Mouse (Mus musculus): ENCODE measurements around the gene Lrp6. TPM values are rescaled to one million over a fixed set of nuclear protein-coding genes. Genes with fewer than 3 reads are reported as not detected.

Gene Lrp6
- total and polyA plus RNA-seq, 3 experiments = 18.5 to 75.2 (median 74.3) TPM

- DNase-seq (ENCODE audit: low spot score) (peak; percentile 14), ATAC-seq (ENCODE audit: extremely low read depth, insufficient number of reproducible peaks, low FRiP score, poor library complexity, severe bottlenecking) (no peak)
- TF ChIP-seq GATA2 (IDR thresholded peaks at IDR 0.05; ENCODE audit: borderline replicate concordance, low read depth, low read length) = no peak
- TF ChIP-seq GATA1 (IDR thresholded peaks at IDR 0.05; ENCODE audit: borderline replicate concordance, low read length) = no peak
- no peak for TF ChIP-seq CTCF (IDR thresholded peaks at IDR 0.05; ENCODE audit: low read depth, low read length)
- no peak for TF ChIP-seq TAL1 (conservative IDR thresholded peaks at IDR 0.05; ENCODE audit: low read depth, low read length)
- no peak for TF ChIP-seq POLR2AphosphoS5 (IDR thresholded peaks at IDR 0.05; ENCODE audit: insufficient replicate concordance, low read depth, low read length)
- H3K9me3 ChIP-seq (replicated peaks) = no peaks in the 10 kb centered on the region
- peaks cover 11% of the 10 kb centered on the region for H3K4me1 ChIP-seq (ENCODE audit: insufficient read depth, low read depth, low read length)
- no peak overlapping the region for H3K4me3 ChIP-seq (ENCODE audit: low read depth, low read length)
- H3K27me3 ChIP-seq (ENCODE audit: insufficient read depth, low read length) = no peaks in the 10 kb centered on the region
- peaks cover 77% of the 10 kb centered on the region for H3K36me3 ChIP-seq (replicated peaks)
Observed at GRCm38 (mm10) chr6:134470857-134471256, 95.9 kb downstream of the Lrp6 start.

GRCm38 (mm10) chr6:134469297-134469696 is 97.5 kb downstream of the Lrp6 start:
- no peak for ATAC-seq (ENCODE audit: extremely low read depth, insufficient number of reproducible peaks, low FRiP score, poor library complexity, severe bottlenecking)
- H3K27me3 ChIP-seq (ENCODE audit: insufficient read depth, low read length) = no peaks in the 10 kb centered on the region
- no peak for DNase-seq (ENCODE audit: low spot score)
- TF ChIP-seq POLR2AphosphoS5 (IDR thresholded peaks at IDR 0.05; ENCODE audit: insufficient replicate concordance, low read depth, low read length) = no peak
- TF ChIP-seq GATA2 (IDR thresholded peaks at IDR 0.05; ENCODE audit: borderline replicate concordance, low read depth, low read length) = no peak
- no peak for TF ChIP-seq GATA1 (IDR thresholded peaks at IDR 0.05; ENCODE audit: borderline replicate concordance, low read length)
- TF ChIP-seq CTCF (IDR thresholded peaks at IDR 0.05; ENCODE audit: low read depth, low read length) = no peak
- TF ChIP-seq TAL1 (conservative IDR thresholded peaks at IDR 0.05; ENCODE audit: low read depth, low read length) = no peak
- no peak overlapping the region for H3K4me3 ChIP-seq (ENCODE audit: low read depth, low read length)
- peaks cover 11% of the 10 kb centered on the region for H3K4me1 ChIP-seq (ENCODE audit: insufficient read depth, low read depth, low read length)
- H3K9me3 ChIP-seq (replicated peaks) = no peaks in the 10 kb centered on the region
- H3K36me3 ChIP-seq (replicated peaks) = peaks cover 79% of the 10 kb centered on the region

GRCm38 (mm10) chr6:134466671-134467229 is 100.0 kb downstream of the Lrp6 start:
- Histone ChIP-seq H3K9me3 (replicated peaks) (no peaks in the 10 kb centered on the region), H3K4me3 (ENCODE audit: low read depth, low read length) (no peak overlapping the region), H3K27me3 (ENCODE audit: insufficient read depth, low read length) (no peaks in the 10 kb centered on the region), H3K4me1 (ENCODE audit: insufficient read depth, low read depth, low read length) (peaks cover 11% of the 10 kb centered on the region), H3K36me3 (replicated peaks) (peaks cover 76% of the 10 kb centered on the region)
- ATAC-seq (ENCODE audit: extremely low read depth, insufficient number of reproducible peaks, low FRiP score, poor library complexity, severe bottlenecking) (no peak), DNase-seq (ENCODE audit: low spot score) (no peak)
- TF ChIP-seq GATA2 (IDR thresholded peaks at IDR 0.05; ENCODE audit: borderline replicate concordance, low read depth, low read length) (no peak), POLR2AphosphoS5 (IDR thresholded peaks at IDR 0.05; ENCODE audit: insufficient replicate concordance, low read depth, low read length) (no peak), GATA1 (IDR thresholded peaks at IDR 0.05; ENCODE audit: borderline replicate concordance, low read length) (no peak), TAL1 (conservative IDR thresholded peaks at IDR 0.05; ENCODE audit: low read depth, low read length) (no peak), CTCF (IDR thresholded peaks at IDR 0.05; ENCODE audit: low read depth, low read length) (no peak)

- H3K36me3 ChIP-seq (replicated peaks) = peaks cover 89% of the 10 kb centered on the region
- no peaks in the 10 kb centered on the region for H3K9me3 ChIP-seq (replicated peaks)
- no peak for DNase-seq (ENCODE audit: low spot score)
- no peak for ATAC-seq (ENCODE audit: extremely low read depth, insufficient number of reproducible peaks, low FRiP score, poor library complexity, severe bottlenecking)
- H3K4me1 ChIP-seq (ENCODE audit: insufficient read depth, low read depth, low read length) = no peaks in the 10 kb centered on the region
- no peak overlapping the region for H3K4me3 ChIP-seq (ENCODE audit: low read depth, low read length)
- H3K27me3 ChIP-seq (ENCODE audit: insufficient read depth, low read length) = no peaks in the 10 kb centered on the region
- TF ChIP-seq GATA1 (IDR thresholded peaks at IDR 0.05; ENCODE audit: borderline replicate concordance, low read length) (no peak), TAL1 (conservative IDR thresholded peaks at IDR 0.05; ENCODE audit: low read depth, low read length) (no peak), CTCF (IDR thresholded peaks at IDR 0.05; ENCODE audit: low read depth, low read length) (no peak), GATA2 (IDR thresholded peaks at IDR 0.05; ENCODE audit: borderline replicate concordance, low read depth, low read length) (no peak), POLR2AphosphoS5 (IDR thresholded peaks at IDR 0.05; ENCODE audit: insufficient replicate concordance, low read depth, low read length) (no peak)
Observed at GRCm38 (mm10) chr6:134461175-134461574, 105.6 kb downstream of the Lrp6 start.

- Histone ChIP-seq H3K9me3 (replicated peaks) (no peaks in the 10 kb centered on the region), H3K4me3 (ENCODE audit: low read depth, low read length) (no peak overlapping the region), H3K36me3 (replicated peaks) (peaks cover 92% of the 10 kb centered on the region), H3K4me1 (ENCODE audit: insufficient read depth, low read depth, low read length) (0 out of 2 replicates have a peak, but pooled peaks cover 2% of the 10 kb centered on the region), H3K27me3 (ENCODE audit: insufficient read depth, low read length) (no peaks in the 10 kb centered on the region)
- DNase-seq (ENCODE audit: low spot score) (no peak), ATAC-seq (ENCODE audit: extremely low read depth, insufficient number of reproducible peaks, low FRiP score, poor library complexity, severe bottlenecking) (no peak)
- TF ChIP-seq GATA2 (IDR thresholded peaks at IDR 0.05; ENCODE audit: borderline replicate concordance, low read depth, low read length) = no peak
- no peak for TF ChIP-seq POLR2AphosphoS5 (IDR thresholded peaks at IDR 0.05; ENCODE audit: insufficient replicate concordance, low read depth, low read length)
- no peak for TF ChIP-seq TAL1 (conservative IDR thresholded peaks at IDR 0.05; ENCODE audit: low read depth, low read length)
- no peak for TF ChIP-seq CTCF (IDR thresholded peaks at IDR 0.05; ENCODE audit: low read depth, low read length)
- TF ChIP-seq GATA1 (IDR thresholded peaks at IDR 0.05; ENCODE audit: borderline replicate concordance, low read length) = no peak
Observed at GRCm38 (mm10) chr6:134458376-134458775, 108.4 kb downstream of the Lrp6 start.

GRCm38 (mm10) chr6:134454093-134454492 is 112.7 kb downstream of the Lrp6 start:
- DNase-seq (ENCODE audit: low spot score) (no peak), ATAC-seq (ENCODE audit: extremely low read depth, insufficient number of reproducible peaks, low FRiP score, poor library complexity, severe bottlenecking) (no peak)
- H3K4me3 ChIP-seq (ENCODE audit: low read depth, low read length) = no peak overlapping the region
- 0 out of 2 replicates have a peak, but pooled peaks have one; percentile 25 for TF ChIP-seq CTCF (IDR thresholded peaks at IDR 0.05; ENCODE audit: low read depth, low read length)
- no peak for TF ChIP-seq GATA1 (IDR thresholded peaks at IDR 0.05; ENCODE audit: borderline replicate concordance, low read length)
- H3K4me1 ChIP-seq (ENCODE audit: insufficient read depth, low read depth, low read length) = peaks cover 11% of the 10 kb centered on the region
- no peaks in the 10 kb centered on the region for H3K27me3 ChIP-seq (ENCODE audit: insufficient read depth, low read length)
- no peaks in the 10 kb centered on the region for H3K9me3 ChIP-seq (replicated peaks)
- peaks cover 94% of the 10 kb centered on the region for H3K36me3 ChIP-seq (replicated peaks)
